Mouse (Mus musculus): ENCODE results near the gene Gm10234.

Gm10234 gene

GRCm38 (mm10) chr6:95321812-95322211 lies at the start of gene Gm10234:
Gene Gm10234, plus strand, starts transcription at chr6:95322112.
- in situ Hi-C loops (cut with MboI, MseI): no loop called here

- in situ Hi-C loops (cut with MboI, MseI): no loop called here
Observed at GRCm38 (mm10) chr6:95277633-95278032, 44.3 kb upstream of the Gm10234 start.

GRCm38 (mm10) chr6:95296025-95296424 lies 25.9 kb upstream of the Gm10234 start:
- in situ Hi-C loops (cut with MboI, MseI): no loop called here

GRCm38 (mm10) chr6:95298387-95298786 lies 23.5 kb upstream of the Gm10234 start:
- in situ Hi-C loops (cut with MboI, MseI): no loop called here

GRCm38 (mm10) chr6:95300658-95301057 lies 21.3 kb upstream of the Gm10234 start:
- in situ Hi-C loops (cut with MboI, MseI): no loop called here

- in situ Hi-C loops (cut with MboI, MseI): no loop called here
Observed at GRCm38 (mm10) chr6:95331191-95331590, 9.3 kb downstream of the Gm10234 start.

- in situ Hi-C loops (cut with MboI, MseI): no loop called here
Observed at GRCm38 (mm10) chr6:95334781-95335180, 12.9 kb downstream of the Gm10234 start.

- in situ Hi-C loops (cut with MboI, MseI): no loop called here
Observed at GRCm38 (mm10) chr6:95349378-95349777, 27.5 kb downstream of the Gm10234 start.

- in situ Hi-C loops (cut with MboI, MseI): no loop called here
Observed at GRCm38 (mm10) chr6:95353043-95353442, 31.1 kb downstream of the Gm10234 start.

- in situ Hi-C loops (cut with MboI, MseI): no loop called here
Observed at GRCm38 (mm10) chr6:95353886-95354285, 32.0 kb downstream of the Gm10234 start.

- in situ Hi-C loops (cut with MboI, MseI): no loop called here
Observed at GRCm38 (mm10) chr6:95360084-95360483, 38.2 kb downstream of the Gm10234 start.

GRCm38 (mm10) chr6:95362707-95363106 lies 40.8 kb downstream of the Gm10234 start:
- in situ Hi-C loops (cut with MboI, MseI): no loop called here

- in situ Hi-C loops (cut with MboI, MseI): no loop called here
Observed at GRCm38 (mm10) chr6:95371811-95372210, 49.9 kb downstream of the Gm10234 start.

Measured in T-helper 17 cell (primary cell).